Mouse (Mus musculus) ES-E14 (cell line): Measurements from ENCODE around the gene Piezo1. TPM values are rescaled to one million over a fixed set of nuclear protein-coding genes. Genes with fewer than 3 reads are reported as not detected.

Experiments used
- DNase-seq: peaks from one replicate; pipeline ENCODE4 v3.0.0-alpha.2; 2013; ENCODE audit warnings: low read depth, low spot score
- H3K27ac ChIP-seq: 2 replicates; pipeline ENCODE4 v1.5.1; 2012; ENCODE audit warnings: low read depth, mild to moderate bottlenecking, low read length, moderate library complexity, mixed read lengths; ENCODE audit not compliant: poor library complexity, insufficient read depth, severe bottlenecking
- H3K36me3 ChIP-seq: 2 replicates; pipeline ENCODE4 v1.6.1; 2012; ENCODE audit warnings: mild to moderate bottlenecking, low read length, moderate library complexity, mixed read lengths; ENCODE audit not compliant: control insufficient read depth, poor library complexity, insufficient read depth, severe bottlenecking
- H3K4me1 ChIP-seq, 2 experiments: fragments of 150-350 bp in 1 of 2; sonication (generic) in 1 of 2; 2 replicates each; pipeline ENCODE4 v1.6.1; 2012; ENCODE audit warnings: low read length in 2 of 2, mild to moderate bottlenecking in 1 of 2, mixed read lengths in 1 of 2; ENCODE audit not compliant: control insufficient read depth in 2 of 2, insufficient read depth in 2 of 2, poor library complexity in 1 of 2
- H3K4me3 ChIP-seq, 2 experiments: fragments of 150-350 bp in 1 of 2; sonication (generic) in 1 of 2; 2 replicates each; pipeline ENCODE4 v1.5.1; 2012; ENCODE audit warnings: low read length in 2 of 2, low read depth in 1 of 2, mild to moderate bottlenecking in 1 of 2, mixed read lengths in 1 of 2; ENCODE audit not compliant: insufficient read depth in 1 of 2, poor library complexity in 1 of 2, severe bottlenecking in 1 of 2
- H3K9ac ChIP-seq: 2 replicates; pipeline ENCODE4 v1.6.1; 2012; ENCODE audit warnings: low read depth, mild to moderate bottlenecking, low read length, mixed read lengths; ENCODE audit not compliant: poor library complexity, insufficient read depth, severe bottlenecking
- H3K9me3 ChIP-seq: fragments of 150-350 bp; sonication (generic); 2 replicates; pipeline ENCODE4 v1.6.1; 2012; ENCODE audit warnings: low read depth, mild to moderate bottlenecking, low read length; ENCODE audit not compliant: control insufficient read depth, insufficient read depth
- CHD2 ChIP-seq: IDR thresholded peaks from 2 replicates; pipeline ENCODE4 v1.6.1; 2014; ENCODE audit warnings: mild to moderate bottlenecking, low read depth, low read length, inconsistent platforms
- HCFC1 ChIP-seq: IDR thresholded peaks from 2 replicates; pipeline ENCODE4 v1.6.1; 2012; ENCODE audit warnings: low read length, inconsistent platforms, borderline replicate concordance; ENCODE audit not compliant: insufficient read depth
- MAFK ChIP-seq: IDR thresholded peaks from 2 replicates; pipeline ENCODE4 v1.6.1; 2014; ENCODE audit warnings: mild to moderate bottlenecking, low read depth, low read length, inconsistent platforms; ENCODE audit not compliant: insufficient read depth
- ZC3H11A ChIP-seq: IDR thresholded peaks from 2 replicates; pipeline ENCODE4 v1.6.1; 2012; ENCODE audit warnings: low read depth, mild to moderate bottlenecking, inconsistent platforms, low read length, borderline replicate concordance
- ZNF384 ChIP-seq: IDR thresholded peaks from 2 replicates; pipeline ENCODE4 v1.6.1; 2012; ENCODE audit warnings: low read depth, low read length, inconsistent platforms
- in situ Hi-C, 2 experiments: fragments of 600-800 bp; cut with MboI; formaldehyde crosslinking; loops; one replicate each; pipeline ENCODE4 v1.15.1; 2025; ENCODE audit warnings: low sequenced_read_pairs in 2 of 2, inconsistent platforms in 1 of 2; ENCODE audit not compliant: unreplicated experiment in 2 of 2
- total RNA-seq: library from RNA; depleted of rRNA; stranded (reverse); fragments of 300-350 nt; gene quantifications from 2 replicates; pipeline ENCODE4 v1.2.3, GENCODE M21; 2012; rRNA removed

Piezo1 gene
- 204 and 335 TPM in 2 replicates for total RNA-seq

GRCm38 (mm10) chr8:122551265-122552051 is at the start of gene Piezo1:
TSS of gene Piezo1 (minus strand) at chr8:122551329.
- TF ChIP-seq ZC3H11A (0 out of 2 replicates have a peak, but pooled peaks have one; percentile 3), HCFC1 (no peak)
- H3K4me3 ChIP-seq = peak within 1 kb of the TSS; percentile 87 to 92
- H3K36me3 ChIP-seq = peaks cover 3% of the 10 kb centered on the region; the same call in 1 of the 2 replicates
- peaks cover 4 to 32% of the 10 kb centered on the region in 2 experiments; a peak in 3 of 4 replicates for H3K4me1 ChIP-seq
- no peak for DNase-seq
- peak within 1 kb of the TSS; percentile 97 for H3K9ac ChIP-seq
- H3K27ac ChIP-seq = 0 out of 2 replicates have a peak within 1 kb of the TSS, but pooled peaks have one; percentile 29
- in situ Hi-C loops = no loop called here
- no peaks in the 10 kb centered on the region for H3K9me3 ChIP-seq

GRCm38 (mm10) chr8:122600666-122601065 is 49.5 kb upstream of the Piezo1 start:
- Histone ChIP-seq H3K27ac (no peak overlapping the region), H3K9me3 (no peaks in the 10 kb centered on the region), H3K36me3 (no peaks in the 10 kb centered on the region), H3K4me3 (no peak overlapping the region), H3K4me1 (no peaks in the 10 kb centered on the region), H3K9ac (no peak overlapping the region)
- DNase-seq = no peak
- in situ Hi-C loops = no loop called here
- TF ChIP-seq MAFK = no peak

GRCm38 (mm10) chr8:122596031-122596430 is 44.9 kb upstream of the Piezo1 start:
- in situ Hi-C loops = no loop called here
- no peak overlapping the region for H3K27ac ChIP-seq
- H3K4me1 ChIP-seq = no peaks in the 10 kb centered on the region
- TF ChIP-seq CHD2 (no peak), ZC3H11A (no peak)
- H3K9me3 ChIP-seq = no peaks in the 10 kb centered on the region
- no peaks in the 10 kb centered on the region for H3K36me3 ChIP-seq
- no peak for DNase-seq
- H3K9ac ChIP-seq = no peak overlapping the region
- H3K4me3 ChIP-seq = no peak overlapping the region

GRCm38 (mm10) chr8:122593783-122594507 is 42.8 kb upstream of the Piezo1 start:
- Histone ChIP-seq H3K9me3 (no peaks in the 10 kb centered on the region), H3K4me3 (no peak overlapping the region), H3K36me3 (no peaks in the 10 kb centered on the region), H3K4me1 (no peaks in the 10 kb centered on the region), H3K9ac (no peak overlapping the region), H3K27ac (no peak overlapping the region)
- in situ Hi-C loops = no loop called here
- no peak for DNase-seq
- TF ChIP-seq MAFK = no peak
- no peak for TF ChIP-seq CHD2
- TF ChIP-seq HCFC1 = no peak
- TF ChIP-seq ZC3H11A = no peak
- TF ChIP-seq ZNF384 = no peak
